Mouse (Mus musculus) stomach, postnatal 0 days (tissue): Measurements from ENCODE around the gene Akap8l.

Experiments used
- CTCF ChIP-seq: IDR thresholded peaks from 2 replicates; pipeline ENCODE4 v1.5.1; 2016; ENCODE audit warnings: antibody characterized with exemption, low read depth, mild to moderate bottlenecking, moderate library complexity
- EP300 ChIP-seq: optimal IDR thresholded peaks from 2 replicates; pipeline ENCODE3; 2016; ENCODE audit warnings: antibody characterized with exemption

DNA sequence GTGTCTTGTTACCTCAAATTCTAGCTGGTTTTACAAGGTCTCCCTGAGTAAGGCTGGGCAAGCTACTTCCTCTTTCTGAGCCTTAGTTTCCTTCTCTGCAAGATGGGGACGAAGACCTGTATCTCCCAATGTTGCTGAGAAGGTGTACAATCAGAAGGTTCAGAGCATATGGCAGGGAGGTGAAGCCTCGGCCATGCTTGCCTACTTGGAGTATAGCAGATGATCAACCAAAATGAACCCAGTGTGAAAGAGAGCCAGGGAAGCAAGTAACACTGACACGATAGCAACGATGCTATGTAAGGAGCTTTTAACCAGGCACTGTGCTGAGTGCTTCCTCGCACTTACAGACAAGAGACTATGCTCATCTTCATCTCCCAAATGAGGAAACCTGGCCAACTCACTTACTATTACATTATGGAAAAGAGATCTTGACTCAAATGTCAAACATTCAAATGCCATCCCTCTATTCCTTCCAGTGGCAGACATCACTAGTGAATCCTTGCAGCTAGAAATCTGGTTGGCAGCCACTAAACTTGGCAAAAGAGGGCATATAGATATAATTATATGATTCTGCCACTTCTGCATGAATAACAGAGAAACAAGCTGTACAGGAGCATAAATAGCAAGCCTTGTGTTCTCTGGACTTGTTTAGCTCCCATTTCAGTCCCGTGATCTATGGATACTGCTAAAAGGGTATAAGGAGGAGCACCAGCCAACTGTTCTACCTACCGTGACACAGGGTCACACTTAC is 8.0 kb upstream of the Akap8l start:
- TF ChIP-seq CTCF = no peak
- no peak for TF ChIP-seq EP300
